Mouse (Mus musculus) lung, postnatal 14 days (tissue): ENCODE measurements around the gene Nap1l1.

Source experiments
- DNase-seq: peaks from one replicate; pipeline ENCODE4 v3.0.0; 2021

Gene Nap1l1

DNA sequence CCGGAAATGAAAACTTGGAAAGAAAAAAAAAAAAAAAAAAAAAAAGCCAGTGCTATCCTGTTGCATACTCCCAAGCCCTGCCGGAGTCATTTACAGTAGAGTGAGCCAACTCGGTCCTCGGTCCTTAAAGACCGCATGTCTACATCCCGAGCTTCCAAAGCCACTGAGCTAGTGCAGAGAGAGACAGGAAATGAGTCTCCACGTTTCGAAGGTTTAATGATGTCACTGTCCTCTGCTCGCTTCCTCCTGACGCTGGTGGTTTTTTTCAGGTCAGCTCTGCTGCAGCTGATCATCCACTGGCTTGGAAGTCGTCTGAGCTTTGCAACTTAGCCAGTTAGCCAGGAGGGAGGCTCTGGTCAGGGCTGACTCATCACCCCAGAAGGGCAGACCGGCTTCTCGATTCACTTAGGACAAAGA is 43.2 kb downstream of the Nap1l1 start:
- peak; percentile 33 for DNase-seq

DNA sequence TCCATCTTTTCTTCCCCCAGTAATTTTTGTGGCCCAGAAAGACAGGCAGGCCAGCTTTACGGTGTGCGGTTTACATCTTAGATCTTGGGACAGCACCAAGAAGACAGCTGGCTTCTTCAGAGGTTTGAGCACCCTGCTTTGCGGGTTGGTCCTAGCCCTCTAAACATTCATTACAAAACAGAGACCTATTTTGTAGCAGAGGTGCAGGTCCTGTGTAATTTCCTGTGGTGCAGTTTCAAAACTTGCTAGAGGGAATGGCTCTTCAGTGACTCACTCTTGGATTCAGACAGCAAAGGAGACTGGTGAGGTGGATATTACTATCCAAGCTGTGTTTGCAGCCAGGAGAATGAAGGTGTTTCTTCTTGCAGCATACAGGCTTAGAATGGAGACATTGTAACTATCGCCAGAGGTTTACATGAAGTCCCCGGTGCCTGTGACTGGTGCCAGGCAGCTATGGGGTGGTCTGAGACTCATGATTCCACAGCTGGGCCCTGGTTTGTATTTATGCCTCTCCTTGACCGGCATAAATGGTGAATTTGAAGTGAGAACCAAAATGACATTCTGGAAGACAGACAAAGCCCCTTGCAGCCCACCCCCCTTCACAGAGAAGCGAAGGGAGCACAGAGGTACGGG is 43.9 kb downstream of the Nap1l1 start:
- DNase-seq: no peak

GRCm38 (mm10) chr10:111518350-111518749 is 45.3 kb downstream of the Nap1l1 start:
- no peak for DNase-seq

GRCm38 (mm10) chr10:111519620-111520370 is 46.8 kb downstream of the Nap1l1 start:
- no peak for DNase-seq

GRCm38 (mm10) chr10:111520621-111521020 is 47.6 kb downstream of the Nap1l1 start:
- DNase-seq: no peak

DNA sequence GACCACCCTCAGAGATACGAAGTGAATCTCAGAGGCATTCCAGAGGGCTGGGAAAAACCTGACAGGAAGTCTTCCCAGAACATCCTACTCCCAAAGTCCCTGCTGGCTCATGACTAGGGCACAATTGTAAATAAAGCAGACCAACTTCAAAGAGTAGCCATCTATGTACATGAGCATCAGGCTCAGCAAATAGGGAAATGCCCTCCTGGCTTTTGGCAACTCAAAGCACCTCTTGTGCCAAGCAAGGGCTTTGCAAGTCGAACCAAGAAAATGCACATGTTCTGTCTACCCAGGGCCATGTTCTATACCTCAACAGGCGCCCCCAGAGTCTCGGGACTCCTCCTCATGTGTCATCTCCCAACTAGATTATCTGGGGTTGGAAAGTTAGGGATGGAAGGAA is 48.6 kb downstream of the Nap1l1 start:
- DNase-seq: no peak

GRCm38 (mm10) chr10:111522230-111522629 is 49.2 kb downstream of the Nap1l1 start:
- no peak for DNase-seq

DNA sequence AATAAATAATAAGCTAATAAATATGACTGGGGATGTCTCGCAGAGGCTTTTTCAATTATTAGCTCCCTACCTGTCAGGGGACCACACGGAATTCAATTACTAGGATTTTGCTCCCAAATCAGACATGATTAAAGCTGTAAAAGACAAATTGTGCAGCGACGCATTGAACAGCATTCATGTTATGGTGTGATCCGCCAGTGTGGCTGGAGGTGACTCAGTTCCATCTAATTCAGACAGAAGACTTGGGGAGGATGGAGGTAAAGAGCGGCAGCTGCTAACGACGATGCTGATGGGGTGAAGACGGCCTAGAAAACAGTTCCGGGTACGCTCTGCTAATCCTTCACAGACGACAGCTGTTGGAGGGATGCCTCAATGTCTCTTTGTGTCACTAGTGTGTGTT is 50.9 kb downstream of the Nap1l1 start:
- no peak for DNase-seq

DNA sequence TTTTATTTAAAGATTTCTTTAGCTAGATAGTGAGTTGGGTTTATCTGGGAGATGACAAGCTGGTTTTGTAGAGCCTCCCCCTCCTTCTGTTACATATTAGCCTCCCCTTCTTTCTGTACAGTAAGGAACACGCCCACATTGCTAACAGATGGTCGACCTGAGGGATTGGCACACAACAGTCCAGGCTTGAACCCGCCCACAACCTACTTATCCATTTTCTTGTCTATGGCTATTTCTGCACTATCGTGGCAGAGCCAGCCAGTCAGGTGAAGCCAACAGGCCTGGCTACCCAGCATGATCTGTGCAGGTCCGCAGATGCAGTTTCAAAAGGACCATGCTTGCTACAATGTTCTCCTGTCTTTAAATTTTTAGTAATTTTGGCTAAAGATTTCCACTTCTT is 54.0 kb downstream of the Nap1l1 start:
- no peak for DNase-seq

- DNase-seq: no peak
Observed at GRCm38 (mm10) chr10:111527613-111528012, 54.6 kb downstream of the Nap1l1 start.

DNA sequence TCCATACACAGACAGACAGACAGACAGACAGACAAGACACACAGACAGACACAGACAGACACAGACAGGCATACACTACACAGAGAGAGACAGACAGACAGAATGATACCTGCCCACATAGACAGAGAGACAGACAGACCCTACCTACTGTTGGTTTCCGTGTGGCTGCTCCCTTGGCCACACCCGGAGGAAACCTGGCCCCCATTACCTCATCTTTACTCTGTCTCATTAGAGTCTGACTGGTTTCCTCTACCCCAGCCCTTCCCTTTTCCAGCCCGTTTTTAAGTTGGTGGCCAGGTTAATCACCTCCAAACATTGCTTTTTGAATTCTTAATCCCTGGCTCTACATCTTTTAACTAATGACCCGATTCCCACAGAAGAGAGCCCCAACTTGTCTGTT is 55.3 kb downstream of the Nap1l1 start:
- DNase-seq: no peak

DNA sequence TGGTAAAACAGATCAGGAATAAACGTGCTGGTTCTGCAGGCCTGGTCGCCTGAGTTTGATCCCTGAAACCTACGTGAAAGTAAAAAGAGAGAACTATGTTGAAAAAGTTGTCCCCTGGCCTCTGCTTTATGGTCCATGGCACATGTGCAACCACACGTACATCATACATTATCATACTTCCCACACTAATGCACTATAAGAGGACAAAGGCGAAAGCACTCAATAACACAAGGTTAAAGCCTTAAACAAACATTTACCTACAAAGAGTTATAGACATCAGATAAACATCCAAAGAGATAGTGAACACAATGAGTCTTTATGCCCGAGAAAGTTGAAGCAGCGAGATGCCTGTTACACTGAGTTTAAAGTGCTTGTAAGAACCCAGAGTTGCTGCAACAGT is 57.4 kb downstream of the Nap1l1 start:
- no peak for DNase-seq

DNA sequence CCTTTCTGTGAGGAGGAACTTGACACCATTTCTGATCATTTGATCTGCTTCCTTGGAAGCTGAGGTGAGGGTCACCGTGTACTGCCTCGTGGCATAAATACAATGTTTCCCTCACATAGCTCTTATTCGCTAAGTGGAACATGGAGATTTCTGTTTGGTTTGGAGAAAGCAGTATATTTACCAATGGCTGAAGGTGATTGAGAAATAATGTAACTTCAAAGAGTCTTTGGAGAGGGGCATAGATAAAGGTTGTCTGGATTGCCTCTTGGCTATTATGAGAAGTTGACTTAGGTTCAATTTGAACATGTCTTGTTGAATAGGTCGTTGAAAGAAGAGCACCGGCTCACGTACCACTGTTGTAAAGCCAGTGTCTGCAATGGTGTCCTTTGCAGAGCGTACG is 61.7 kb downstream of the Nap1l1 start:
- DNase-seq: no peak

DNA sequence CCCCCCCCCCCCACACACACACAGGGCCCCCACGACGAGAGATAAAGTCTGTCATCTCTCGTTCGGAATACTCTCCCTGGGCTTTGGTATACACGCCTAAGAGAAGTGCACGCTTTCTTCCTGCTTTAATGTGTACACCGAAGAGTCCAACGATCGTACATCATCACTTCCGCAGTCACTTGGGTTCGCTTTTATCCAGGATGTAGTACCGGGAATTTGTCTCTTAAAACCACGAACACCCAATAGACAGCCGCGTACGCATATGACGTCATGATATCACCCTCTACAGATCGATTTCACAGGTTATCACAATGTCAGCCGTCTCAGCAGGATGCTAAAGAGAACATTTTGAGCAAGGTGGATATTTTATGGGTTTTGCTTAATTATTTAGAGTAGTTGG is 64.4 kb downstream of the Nap1l1 start:
- DNase-seq: no peak

DNA sequence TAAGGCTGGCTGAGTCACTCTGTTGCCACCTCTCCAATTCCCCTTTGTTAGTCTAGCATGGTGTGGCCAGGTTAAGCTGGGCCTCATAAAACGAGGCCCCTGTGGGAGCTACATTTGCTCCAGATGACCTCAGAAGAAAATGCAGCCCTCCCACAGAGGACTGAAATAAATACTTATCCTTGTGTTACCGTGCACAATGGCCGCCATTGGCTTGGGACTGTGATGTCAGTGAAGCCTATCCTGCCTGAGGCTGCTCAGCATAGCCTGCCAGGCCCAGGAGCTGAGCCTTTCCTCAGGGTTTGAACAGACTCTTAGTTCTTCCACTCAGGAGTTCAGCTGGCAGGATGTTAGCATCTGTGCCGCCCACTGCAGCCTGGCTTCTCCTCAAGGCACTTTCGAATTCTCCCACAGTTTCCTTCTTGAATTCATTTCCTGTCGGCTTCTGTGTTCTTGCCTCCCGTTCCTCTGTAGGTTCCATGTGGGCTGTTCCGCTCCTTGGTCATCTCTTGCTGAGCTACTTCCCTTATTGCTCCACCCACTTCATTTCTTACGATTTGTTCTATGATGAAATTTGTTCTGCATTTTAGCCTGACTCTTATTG is 66.8 kb downstream of the Nap1l1 start:
- peak; percentile 57 for DNase-seq

DNA sequence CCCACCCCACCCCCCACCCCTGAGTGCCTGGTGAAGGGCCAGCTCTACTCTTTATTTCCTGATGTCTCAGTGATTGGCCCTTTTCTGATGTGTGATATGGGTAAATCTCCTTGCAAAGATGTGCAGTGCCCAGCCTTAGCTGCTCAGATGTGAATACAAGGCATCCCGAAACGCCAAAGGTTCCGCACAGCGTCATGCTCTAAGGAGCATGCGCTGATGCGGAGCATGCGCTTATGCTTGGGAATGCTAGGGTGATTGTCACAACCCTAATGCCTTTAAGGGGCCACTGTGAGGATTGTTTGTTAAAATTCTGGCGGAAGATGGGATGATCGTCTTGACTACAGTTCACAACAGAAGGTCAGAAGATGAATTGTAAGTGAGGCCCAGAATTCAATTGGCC is 67.7 kb downstream of the Nap1l1 start:
- DNase-seq: no peak

DNA sequence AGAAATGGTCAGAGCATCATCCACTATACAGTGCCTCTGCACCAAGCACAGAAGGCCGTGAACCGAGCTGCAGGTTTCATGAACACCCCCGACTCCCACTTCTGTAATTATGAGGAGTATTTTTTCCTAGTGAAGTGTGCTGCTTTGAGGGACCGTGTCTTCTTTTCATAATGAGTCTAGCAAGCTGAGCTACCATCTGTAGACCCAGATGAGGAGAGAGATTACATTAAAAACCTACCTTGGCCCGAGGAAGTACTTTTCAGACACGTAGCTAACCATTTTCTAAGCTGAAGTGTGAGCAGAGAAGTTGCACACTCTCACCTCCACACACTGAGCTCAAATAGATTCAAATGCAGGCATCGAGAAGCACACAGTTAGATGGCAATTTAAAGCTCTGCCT is 70.1 kb downstream of the Nap1l1 start:
- DNase-seq: no peak

DNA sequence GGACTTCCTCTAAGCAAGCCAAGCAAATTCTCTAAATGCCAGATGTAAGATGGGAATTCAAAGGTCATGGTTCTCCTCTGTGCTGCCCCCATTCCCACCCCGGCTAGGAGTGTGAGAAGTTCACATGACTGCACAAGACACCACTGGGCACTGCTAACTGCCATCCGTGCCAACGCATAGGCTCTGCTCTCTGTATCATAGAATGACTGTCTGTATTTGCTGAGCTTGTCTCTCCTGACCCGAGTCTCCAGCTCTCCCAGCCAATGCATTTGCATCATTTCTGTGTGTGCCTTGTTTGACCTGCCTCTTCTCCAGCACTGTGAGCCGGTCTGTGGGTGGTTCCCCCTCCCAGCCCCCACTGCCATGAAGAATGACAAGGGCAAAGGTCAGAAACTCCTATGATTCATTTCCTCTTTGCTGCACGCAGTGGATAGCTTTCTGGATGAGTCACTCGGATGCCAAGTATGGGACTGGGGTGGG is 70.8 kb downstream of the Nap1l1 start:
- peak; percentile 43 for DNase-seq

GRCm38 (mm10) chr10:111544311-111544710 is 71.3 kb downstream of the Nap1l1 start:
- DNase-seq: no peak

GRCm38 (mm10) chr10:111545648-111546047 is 72.6 kb downstream of the Nap1l1 start:
- no peak for DNase-seq
